Mouse (Mus musculus) heart, embryonic 12.5 days (tissue): ENCODE results near the gene Abcb9. TPM values are rescaled to one million over a fixed set of nuclear protein-coding genes. Genes with fewer than 3 reads are reported as not detected.

Source experiments
- ATAC-seq: fragments of 200-750 bp; cut with Nextera tagmentation; 2 replicates; pipeline ENCODE4 v1.8.0; 2017; ENCODE audit warnings: moderate TSS enrichment, moderate library complexity; ENCODE audit not compliant: insufficient number of reproducible peaks, low FRiP score
- H3K27ac ChIP-seq: fragments of 300-500 bp; sonication (generic); 2 replicates; pipeline ENCODE4 v1.5.1; 2016; ENCODE audit warnings: mild to moderate bottlenecking, moderate library complexity; ENCODE audit not compliant: poor library complexity, severe bottlenecking
- H3K27me3 ChIP-seq: fragments of 300-500 bp; sonication (generic); replicated peaks from 2 replicates; pipeline ENCODE4 v1.6.1; 2016; ENCODE audit warnings: mild to moderate bottlenecking, moderate library complexity
- H3K36me3 ChIP-seq: fragments of 300-500 bp; sonication (generic); 2 replicates; pipeline ENCODE4 v1.6.1; 2016; ENCODE audit warnings: mild to moderate bottlenecking, moderate library complexity
- H3K4me1 ChIP-seq: fragments of 300-500 bp; sonication (generic); replicated peaks from 2 replicates; pipeline ENCODE4 v1.6.1; 2016; ENCODE audit warnings: mild to moderate bottlenecking
- H3K4me2 ChIP-seq: fragments of 300-500 bp; sonication (generic); 2 replicates; pipeline ENCODE4 v1.6.1; 2016; ENCODE audit warnings: mild to moderate bottlenecking, moderate library complexity
- H3K4me3 ChIP-seq: fragments of 300-500 bp; sonication (generic); 2 replicates; pipeline ENCODE4 v1.5.1; 2016; ENCODE audit warnings: mild to moderate bottlenecking
- H3K9ac ChIP-seq: fragments of 300-500 bp; sonication (generic); 2 replicates; pipeline ENCODE4 v1.6.1; 2016; ENCODE audit warnings: mild to moderate bottlenecking, moderate library complexity
- H3K9me3 ChIP-seq: fragments of 300-500 bp; sonication (generic); replicated peaks from 2 replicates; pipeline ENCODE4 v1.6.1; 2016; ENCODE audit warnings: mild to moderate bottlenecking, moderate library complexity
- WGBS: fragments of 180-500 bp; shearing (Covaris S2); methylation state at CpG from one replicate; pipeline ENCODE4 v1.1.7; 2016; 5-methylcytosine and 5-hydroxymethylcytosine counted together
- polyA plus RNA-seq: library from polyadenylated mRNA; unstranded; fragments of >200 nt; fragmentation: Nextera tagmentation; extraction: Ambion mirVana; gene quantifications from 2 replicates; pipeline ENCODE4 v1.2.1, GENCODE M21; 2016

Abcb9 gene
- polyA plus RNA-seq, 1 experiment from 2014 or later: 1.6 TPM

DNA sequence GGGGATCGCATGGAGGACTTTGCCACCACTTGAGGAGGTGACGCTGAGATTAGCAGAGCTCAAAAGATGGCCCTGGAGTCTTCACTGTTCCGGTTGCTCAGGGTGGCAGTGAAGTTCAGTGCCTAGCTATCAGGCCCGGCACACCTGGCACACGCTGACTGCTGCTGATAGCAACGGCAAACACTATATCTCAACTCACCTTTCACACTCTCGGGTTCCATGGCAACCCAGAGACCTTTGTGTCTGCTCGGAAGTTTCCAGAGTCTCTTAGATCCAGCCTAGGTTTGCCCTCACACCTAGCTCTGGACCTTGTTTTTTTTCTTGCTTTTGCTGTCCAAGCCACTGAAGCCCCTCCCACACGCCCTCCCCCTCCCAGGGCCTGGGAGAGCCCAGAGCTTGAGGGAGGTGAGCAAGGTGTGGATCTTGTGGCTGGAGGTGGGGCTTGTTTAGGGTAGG is 3.6 kb downstream of the Abcb9 start:
- 45% methylated on average over 9 of the region's 9 CpGs for WGBS
- Histone ChIP-seq H3K4me3 (no peak overlapping the region), H3K36me3 (no peaks in the 10 kb centered on the region), H3K9ac (no peak overlapping the region), H3K4me1 (peaks cover 18% of the 10 kb centered on the region), H3K9me3 (no peaks in the 10 kb centered on the region), H3K27me3 (peaks cover 19% of the 10 kb centered on the region), H3K4me2 (no peak overlapping the region), H3K27ac (no peak overlapping the region)
- ATAC-seq: peak; percentile 6; the same call in 1 of the 2 replicates

- Histone ChIP-seq H3K27me3 (peaks cover 16% of the 10 kb centered on the region), H3K36me3 (no peaks in the 10 kb centered on the region), H3K9me3 (no peaks in the 10 kb centered on the region), H3K27ac (no peak overlapping the region), H3K4me3 (no peak overlapping the region), H3K9ac (no peak overlapping the region), H3K4me1 (peaks cover 7% of the 10 kb centered on the region), H3K4me2 (no peak overlapping the region)
- ATAC-seq: no peak
- WGBS: 79% methylated on average over 23 of the region's 23 CpGs
Measured at GRCm38 (mm10) chr5:124089868-124090267, 5.7 kb downstream of the Abcb9 start.

DNA sequence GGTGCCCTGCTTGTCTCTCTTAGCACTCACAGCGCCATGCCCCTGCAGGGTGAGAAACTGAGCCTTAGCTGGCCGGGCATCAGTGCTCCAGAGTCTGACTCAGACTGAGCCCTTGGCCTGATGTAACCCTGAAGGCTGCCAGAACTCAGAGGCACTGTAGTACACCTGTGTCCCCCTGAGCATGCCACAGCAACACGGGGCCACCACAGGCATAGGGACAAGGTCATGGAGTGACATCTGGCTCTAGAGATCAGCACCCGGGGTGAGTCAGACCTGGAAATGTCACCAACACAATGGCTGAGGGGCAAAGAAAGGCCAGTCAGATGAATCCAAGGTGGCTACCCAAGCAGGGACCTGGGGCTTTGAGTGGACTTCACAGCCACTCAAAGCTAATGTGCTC is 8.7 kb downstream of the Abcb9 start:
- Histone ChIP-seq H3K4me2 (no peak overlapping the region), H3K27ac (no peak overlapping the region), H3K36me3 (no peaks in the 10 kb centered on the region), H3K27me3 (0 out of 2 replicates have a peak, but pooled peaks cover 2% of the 10 kb centered on the region), H3K9ac (no peak overlapping the region), H3K4me1 (0 out of 2 replicates have a peak, but pooled peaks cover 3% of the 10 kb centered on the region), H3K4me3 (no peak overlapping the region), H3K9me3 (no peaks in the 10 kb centered on the region)
- 77% methylated on average over 4 of the region's 4 CpGs for WGBS
- no peak for ATAC-seq

DNA sequence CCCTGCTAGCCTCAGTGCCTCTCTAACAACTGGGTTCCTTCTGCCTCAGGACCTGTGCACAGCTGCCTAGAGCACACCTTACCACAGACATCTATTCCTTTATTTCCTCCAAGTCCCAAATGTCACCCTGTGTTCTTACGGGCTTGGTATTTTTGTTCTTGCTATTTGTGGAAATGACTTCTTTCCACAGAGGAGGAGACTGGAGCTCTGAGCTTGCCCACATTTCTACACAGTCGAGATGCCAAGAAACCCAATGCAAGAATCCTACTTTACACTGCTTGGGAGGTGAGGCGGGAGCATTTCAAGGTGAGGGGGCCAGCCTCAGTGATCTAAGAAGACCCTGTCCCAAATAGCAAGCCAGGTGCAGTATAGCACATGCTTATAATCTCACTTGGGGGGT is 10.1 kb downstream of the Abcb9 start:
- WGBS: 63% methylated on average over 3 of the region's 3 CpGs
- no peak overlapping the region for H3K4me2 ChIP-seq
- H3K27me3 ChIP-seq: 0 out of 2 replicates have a peak, but pooled peaks cover 2% of the 10 kb centered on the region
- H3K9ac ChIP-seq: no peak overlapping the region
- H3K4me3 ChIP-seq: no peak overlapping the region
- H3K36me3 ChIP-seq: no peaks in the 10 kb centered on the region
- H3K27ac ChIP-seq: no peak overlapping the region
- no peaks in the 10 kb centered on the region for H3K9me3 ChIP-seq
- H3K4me1 ChIP-seq: peaks cover 4% of the 10 kb centered on the region
- ATAC-seq: no peak

- Histone ChIP-seq H3K9me3 (no peaks in the 10 kb centered on the region), H3K4me1 (peaks cover 9% of the 10 kb centered on the region), H3K27ac (no peak overlapping the region), H3K36me3 (no peaks in the 10 kb centered on the region), H3K27me3 (0 out of 2 replicates have a peak, but pooled peaks cover 2% of the 10 kb centered on the region), H3K9ac (no peak overlapping the region), H3K4me2 (no peak overlapping the region), H3K4me3 (no peak overlapping the region)
- 41% methylated on average over 11 of the region's 11 CpGs for WGBS
- peak; percentile 46; the same call in 1 of the 2 replicates for ATAC-seq
Measured at GRCm38 (mm10) chr5:124084588-124085173, 10.9 kb downstream of the Abcb9 start.

DNA sequence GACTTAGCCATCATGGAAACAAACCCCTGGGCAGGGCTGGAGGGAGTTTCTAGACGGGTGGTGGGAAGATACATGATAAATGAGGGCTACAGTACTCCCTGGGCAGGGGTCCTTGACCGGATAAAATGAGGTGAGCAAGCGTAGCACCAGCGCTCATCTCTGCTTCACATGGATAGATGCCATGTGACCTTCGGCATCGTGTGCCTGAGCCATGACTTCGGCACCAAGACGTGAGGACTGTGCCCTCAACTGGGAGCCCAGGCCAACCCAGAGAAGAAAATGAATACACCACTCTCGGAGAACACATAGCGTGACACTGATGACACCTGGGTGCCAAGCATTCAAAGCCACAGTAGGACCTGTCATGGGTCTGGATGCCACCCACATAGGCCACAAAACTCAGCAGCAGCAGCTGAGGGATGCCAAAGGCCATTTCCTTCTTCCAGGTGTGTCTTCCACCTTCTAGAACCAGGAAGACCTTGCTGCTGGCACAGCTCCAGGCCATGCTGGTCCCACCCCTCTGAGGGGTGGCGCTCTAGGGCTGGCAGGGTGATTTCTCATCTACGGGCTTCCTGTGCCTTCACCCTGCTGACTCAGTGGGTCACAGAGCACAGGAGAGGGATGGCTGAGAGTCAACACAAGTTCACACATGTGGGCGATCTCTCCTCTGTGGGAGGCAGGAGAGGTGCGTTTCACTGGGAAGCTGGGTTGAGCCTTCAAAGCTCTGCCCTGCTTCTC is 11.6 kb downstream of the Abcb9 start:
- 84% methylated on average over 14 of the region's 14 CpGs for WGBS
- ATAC-seq: no peak
- Histone ChIP-seq H3K9ac (no peak overlapping the region), H3K9me3 (no peaks in the 10 kb centered on the region), H3K4me2 (no peak overlapping the region), H3K4me3 (no peak overlapping the region), H3K27ac (no peak overlapping the region), H3K36me3 (no peaks in the 10 kb centered on the region), H3K27me3 (0 out of 2 replicates have a peak, but pooled peaks cover 2% of the 10 kb centered on the region), H3K4me1 (peaks cover 11% of the 10 kb centered on the region)

GRCm38 (mm10) chr5:124082941-124083688 is 12.5 kb downstream of the Abcb9 start:
- Histone ChIP-seq H3K4me3 (no peak overlapping the region), H3K27me3 (0 out of 2 replicates have a peak, but pooled peaks cover 2% of the 10 kb centered on the region), H3K9ac (0 out of 2 replicates have a peak overlapping the region, but pooled peaks have one; percentile 16), H3K27ac (no peak overlapping the region), H3K4me1 (peaks cover 14% of the 10 kb centered on the region), H3K9me3 (no peaks in the 10 kb centered on the region), H3K4me2 (no peak overlapping the region), H3K36me3 (no peaks in the 10 kb centered on the region)
- no peak for ATAC-seq
- 86% methylated on average over 17 of the region's 17 CpGs for WGBS

- Histone ChIP-seq H3K27ac (no peak overlapping the region), H3K27me3 (0 out of 2 replicates have a peak, but pooled peaks cover 2% of the 10 kb centered on the region), H3K4me1 (peaks cover 14% of the 10 kb centered on the region), H3K4me2 (no peak overlapping the region), H3K4me3 (no peak overlapping the region), H3K9ac (0 out of 2 replicates have a peak overlapping the region, but pooled peaks have one; percentile 16), H3K36me3 (no peaks in the 10 kb centered on the region), H3K9me3 (no peaks in the 10 kb centered on the region)
- 77% methylated on average over 10 of the region's 10 CpGs for WGBS
- 0 out of 2 replicates have a peak, but pooled peaks have one; percentile 26 for ATAC-seq
Measured at GRCm38 (mm10) chr5:124082447-124082846, 13.2 kb downstream of the Abcb9 start.

- H3K9ac ChIP-seq: no peak overlapping the region
- no peak overlapping the region for H3K4me3 ChIP-seq
- WGBS: 95% methylated on average over 17 of the region's 17 CpGs
- no peak for ATAC-seq
- H3K9me3 ChIP-seq: no peaks in the 10 kb centered on the region
- no peak overlapping the region for H3K27ac ChIP-seq
- H3K36me3 ChIP-seq: no peaks in the 10 kb centered on the region
- 0 out of 2 replicates have a peak, but pooled peaks cover 2% of the 10 kb centered on the region for H3K27me3 ChIP-seq
- H3K4me1 ChIP-seq: peaks cover 34% of the 10 kb centered on the region
- no peak overlapping the region for H3K4me2 ChIP-seq
Measured at GRCm38 (mm10) chr5:124079880-124080279, 15.7 kb downstream of the Abcb9 start.

- no peak overlapping the region for H3K4me2 ChIP-seq
- 64% methylated on average over 9 of the region's 9 CpGs for WGBS
- no peaks in the 10 kb centered on the region for H3K9me3 ChIP-seq
- no peak overlapping the region for H3K9ac ChIP-seq
- 0 out of 2 replicates have a peak, but pooled peaks cover 2% of the 10 kb centered on the region for H3K27me3 ChIP-seq
- H3K36me3 ChIP-seq: no peaks in the 10 kb centered on the region
- no peak for ATAC-seq
- H3K4me3 ChIP-seq: no peak overlapping the region
- no peak overlapping the region for H3K27ac ChIP-seq
- peaks cover 41% of the 10 kb centered on the region for H3K4me1 ChIP-seq
Measured at GRCm38 (mm10) chr5:124078794-124079416, 16.7 kb downstream of the Abcb9 start.
